Mouse (Mus musculus): ENCODE results near the gene Amph. TPM values are rescaled to one million over a fixed set of nuclear protein-coding genes. Genes with fewer than 3 reads are reported as not detected.
A peak's percentile ranks its signal among the peaks of the same experiment; 100 is the strongest.

Gene Amph
- total and polyA plus RNA-seq, 3 experiments = not detected

DNA sequence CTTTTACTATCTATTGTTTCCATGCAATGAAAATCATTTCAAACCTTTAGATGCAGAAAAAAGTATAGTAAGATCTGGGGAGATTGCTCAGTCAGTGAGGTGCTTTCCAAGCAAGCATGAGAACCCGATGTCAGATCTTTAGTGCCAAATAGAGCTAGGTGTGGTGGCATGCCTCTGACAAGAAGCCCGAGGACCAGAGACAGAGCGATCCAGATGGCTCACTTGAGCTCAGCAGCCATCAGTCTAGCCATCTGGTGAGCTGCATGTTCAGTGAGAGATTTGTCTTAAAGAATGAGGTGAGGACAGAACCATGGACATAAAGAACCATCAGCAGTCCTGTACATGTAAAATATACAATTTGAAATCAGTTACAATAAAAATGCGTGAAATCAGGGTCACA, 149.1 kb downstream of the Amph start:
- H3K27ac ChIP-seq (ENCODE audit: control insufficient read depth, low read depth, low read length) = no peak overlapping the region
- H3K27me3 ChIP-seq (ENCODE audit: control insufficient read depth in 1 of 2, insufficient read depth in 2 of 2, low read length in 2 of 2) = peaks cover 0 to 4% of the 10 kb centered on the region in 2 experiments; a peak in 3 of 4 replicates
- H3K36me3 ChIP-seq (ENCODE audit: control insufficient read depth in 1 of 2, insufficient read depth in 2 of 2, low read length in 2 of 2) = no peaks in the 10 kb centered on the region
- no peak for TF ChIP-seq NRF1 (IDR thresholded peaks at IDR 0.05; ENCODE audit: insufficient read depth, low read depth, low read length, poor library complexity, severe bottlenecking)
- no peak for TF ChIP-seq ZC3H11A (IDR thresholded peaks at IDR 0.05; ENCODE audit: low read depth, low read length)
- no peak for TF ChIP-seq CHD1 (IDR thresholded peaks at IDR 0.05; ENCODE audit: low read depth, low read length)
- TF ChIP-seq NELFE (IDR thresholded peaks at IDR 0.05; ENCODE audit: low read depth, low read length) = no peak
- TF ChIP-seq TCF12 (IDR thresholded peaks at IDR 0.05; ENCODE audit: low read depth, low read length) = no peak
- TF ChIP-seq MAFK (IDR thresholded peaks at IDR 0.05; ENCODE audit: borderline replicate concordance, low read depth, low read length) = no peak
- no peak for TF ChIP-seq USF1 (IDR thresholded peaks at IDR 0.05; ENCODE audit: low read depth, low read length)
- TF ChIP-seq GATA1 (IDR thresholded peaks at IDR 0.05; ENCODE audit: low read depth, low read length) = no peak
- no peaks in the 10 kb centered on the region for H3K9me3 ChIP-seq (replicated peaks; ENCODE audit: insufficient read depth, low read length)
- H3K4me3 ChIP-seq (ENCODE audit: control insufficient read depth in 1 of 2, insufficient read depth in 1 of 2, low read depth in 2 of 2, low read length in 2 of 2) = no peak overlapping the region
- H3K4me1 ChIP-seq (ENCODE audit: control insufficient read depth in 1 of 2, insufficient read depth in 2 of 2, low read length in 2 of 2) = no peaks in the 10 kb centered on the region
- no peak for DNase-seq (ENCODE audit: low read depth, low spot score)
- no peak overlapping the region for H3K9ac ChIP-seq (ENCODE audit: control insufficient read depth, low read depth, low read length, poor library complexity, severe bottlenecking)
- no peaks in the 10 kb centered on the region for H3K79me2 ChIP-seq (ENCODE audit: control insufficient read depth, insufficient read depth, low read length, poor library complexity)

DNA sequence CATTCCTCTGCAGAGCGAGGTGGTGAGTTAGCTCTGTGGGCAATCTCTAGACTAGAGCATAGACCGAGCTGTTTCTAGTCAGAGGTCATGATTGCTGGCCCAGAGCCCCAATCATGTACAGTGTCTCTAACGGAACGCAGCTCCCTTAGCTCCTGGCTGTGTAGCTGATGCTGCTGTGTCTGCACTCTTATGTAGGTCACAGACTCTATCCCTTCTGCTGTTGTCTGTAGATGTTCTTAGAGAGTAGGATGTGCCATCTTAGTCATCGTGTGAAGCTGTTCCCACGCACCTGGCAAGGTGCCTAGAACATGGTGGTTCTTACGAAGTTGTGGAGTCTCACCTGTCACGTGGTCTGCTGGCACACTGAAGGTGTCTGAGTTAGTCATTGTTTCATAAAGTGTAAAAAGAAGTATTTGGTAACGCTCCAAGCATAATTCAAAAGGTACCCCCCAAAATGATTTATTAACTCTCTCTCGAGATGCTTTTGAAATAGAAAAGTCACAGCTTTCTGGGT, 153.9 kb downstream of the Amph start:
- Histone ChIP-seq H3K9ac (ENCODE audit: control insufficient read depth, low read depth, low read length, poor library complexity, severe bottlenecking) (no peak overlapping the region), H3K27me3 (ENCODE audit: control insufficient read depth in 1 of 2, insufficient read depth in 2 of 2, low read length in 2 of 2) (no peaks in the 10 kb centered on the region), H3K9me3 (replicated peaks; ENCODE audit: insufficient read depth, low read length) (no peaks in the 10 kb centered on the region), H3K36me3 (ENCODE audit: control insufficient read depth in 1 of 2, insufficient read depth in 2 of 2, low read length in 2 of 2) (no peaks in the 10 kb centered on the region), H3K4me3 (ENCODE audit: control insufficient read depth in 1 of 2, insufficient read depth in 1 of 2, low read depth in 2 of 2, low read length in 2 of 2) (no peak overlapping the region), H3K27ac (ENCODE audit: control insufficient read depth, low read depth, low read length) (no peak overlapping the region), H3K79me2 (ENCODE audit: control insufficient read depth, insufficient read depth, low read length, poor library complexity) (no peaks in the 10 kb centered on the region), H3K4me1 (ENCODE audit: control insufficient read depth in 1 of 2, insufficient read depth in 2 of 2, low read length in 2 of 2) (no peaks in the 10 kb centered on the region)
- DNase-seq (ENCODE audit: low read depth, low spot score) = peak; percentile 16
- TF ChIP-seq USF1 (IDR thresholded peaks at IDR 0.05; ENCODE audit: low read depth, low read length) (peak; percentile 53; the same call in 1 of the 2 replicates), NRF1 (IDR thresholded peaks at IDR 0.05; ENCODE audit: insufficient read depth, low read depth, low read length, poor library complexity, severe bottlenecking) (no peak)

- H3K79me2 ChIP-seq (ENCODE audit: control insufficient read depth, insufficient read depth, low read length, poor library complexity) = no peaks in the 10 kb centered on the region
- H3K9me3 ChIP-seq (replicated peaks; ENCODE audit: insufficient read depth, low read length) = no peaks in the 10 kb centered on the region
- H3K27me3 ChIP-seq (ENCODE audit: control insufficient read depth in 1 of 2, insufficient read depth in 2 of 2, low read length in 2 of 2) = no peaks in the 10 kb centered on the region
- no peak for TF ChIP-seq CHD1 (IDR thresholded peaks at IDR 0.05; ENCODE audit: low read depth, low read length)
- TF ChIP-seq ZKSCAN1 (IDR thresholded peaks at IDR 0.05; ENCODE audit: low read depth, low read length) = no peak
- TF ChIP-seq MAZ (IDR thresholded peaks at IDR 0.05; ENCODE audit: low read depth, low read length) = no peak
- no peak for TF ChIP-seq POLR2AphosphoS5 (IDR thresholded peaks at IDR 0.05; ENCODE audit: borderline replicate concordance, low read depth, low read length)
- no peak for TF ChIP-seq MYB (IDR thresholded peaks at IDR 0.05; ENCODE audit: low read depth, low read length)
- no peak for TF ChIP-seq BHLHE40 (IDR thresholded peaks at IDR 0.05; ENCODE audit: borderline replicate concordance, low read depth, low read length)
- no peak for TF ChIP-seq ZMIZ1 (IDR thresholded peaks at IDR 0.05; ENCODE audit: low read depth, low read length)
- TF ChIP-seq RAD21 (IDR thresholded peaks at IDR 0.05; ENCODE audit: low read depth, low read length) = no peak
- TF ChIP-seq USF2 (IDR thresholded peaks at IDR 0.05; ENCODE audit: borderline replicate concordance in 1 of 2, insufficient read depth in 1 of 2, low read depth in 1 of 2, low read length in 2 of 2) = no peak
- TF ChIP-seq MAFK (IDR thresholded peaks at IDR 0.05; ENCODE audit: borderline replicate concordance, low read depth, low read length) = no peak
- TF ChIP-seq HCFC1 (IDR thresholded peaks at IDR 0.05; ENCODE audit: low read depth, low read length) = no peak
- TF ChIP-seq MAX (IDR thresholded peaks at IDR 0.05; ENCODE audit: low read length) = no peak
- H3K4me1 ChIP-seq (ENCODE audit: control insufficient read depth in 1 of 2, insufficient read depth in 2 of 2, low read length in 2 of 2) = no peaks in the 10 kb centered on the region
- no peak for DNase-seq (ENCODE audit: low read depth, low spot score)
- H3K27ac ChIP-seq (ENCODE audit: control insufficient read depth, low read depth, low read length) = no peak overlapping the region
- no peak overlapping the region for H3K9ac ChIP-seq (ENCODE audit: control insufficient read depth, low read depth, low read length, poor library complexity, severe bottlenecking)
- H3K4me3 ChIP-seq (ENCODE audit: control insufficient read depth in 1 of 2, insufficient read depth in 1 of 2, low read depth in 2 of 2, low read length in 2 of 2) = no peak overlapping the region
- H3K36me3 ChIP-seq (ENCODE audit: control insufficient read depth in 1 of 2, insufficient read depth in 2 of 2, low read length in 2 of 2) = no peaks in the 10 kb centered on the region
Observed at GRCm38 (mm10) chr13:19106418-19106817, 158.4 kb downstream of the Amph start.
